Mouse (Mus musculus): ENCODE measurements at regions not wholly inside any gene's neighbourhood (a gene's known extent, or its start where the extent isn't known, plus 50 kb on each side); places are given as distances from the start of the nearest gene placed in this dataset.

GRCm38 (mm10) chrX:14505102-14505501, 294.2 kb downstream of the H2al1n start:
- H3K27ac ChIP-seq: peak overlapping the region; percentile 59
- H3K4me3 ChIP-seq: no peak overlapping the region
- TF ChIP-seq CTCF (conservative IDR thresholded peaks at IDR 0.05): no peak
- DNase-seq (ENCODE audit: low spot score in 2 of 2): peak; percentile 8 to 48
